Mouse (Mus musculus): ENCODE results near the gene Rab40c.

Rab40c gene

GRCm38 (mm10) chr17:25843636-25844395 lies 75.7 kb downstream of the Rab40c start:
- DNase-seq (ENCODE audit: low spot score in 2 of 2), result no peak

DNA sequence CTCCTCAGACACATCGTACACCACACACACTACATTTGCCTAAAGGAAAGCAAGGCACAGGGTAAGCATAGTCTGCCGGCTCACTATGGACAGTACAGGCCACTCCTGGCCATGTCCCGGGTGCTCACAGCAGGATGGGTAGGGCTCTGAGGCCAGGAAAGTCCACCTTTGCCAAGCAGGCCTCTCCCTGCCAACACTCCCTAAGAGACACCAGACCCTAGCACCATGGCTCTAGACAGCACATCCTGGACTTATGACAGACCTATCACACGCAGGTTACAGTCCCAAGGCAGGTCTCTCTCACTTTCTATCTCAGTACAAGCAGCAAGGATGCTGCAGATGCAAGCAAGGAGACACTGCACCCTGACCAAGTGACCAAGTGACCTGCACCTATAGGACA lies 76.4 kb downstream of the Rab40c start:
- no peak for DNase-seq (ENCODE audit: low spot score in 2 of 2)

DNA sequence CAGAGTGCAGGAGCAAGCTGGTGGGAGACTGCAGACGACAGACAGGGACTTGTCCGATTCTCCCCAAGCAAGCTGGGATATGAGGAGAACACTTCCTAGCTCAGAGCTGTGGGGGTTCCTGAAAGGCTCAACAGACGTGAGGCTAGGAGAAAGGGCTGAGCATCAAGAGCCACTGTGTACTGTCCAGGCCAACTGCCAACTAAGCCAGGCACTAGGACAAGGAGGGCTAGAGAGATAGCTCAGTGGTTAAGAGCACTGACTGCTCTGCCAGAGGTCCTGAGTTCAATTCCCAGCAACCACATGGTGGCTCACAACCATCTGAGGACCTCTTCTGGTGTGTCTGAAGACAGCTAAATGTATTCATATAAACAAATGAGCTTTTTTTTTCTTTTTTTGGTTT lies 77.0 kb downstream of the Rab40c start:
- no peak for DNase-seq (ENCODE audit: low spot score in 2 of 2)

DNA sequence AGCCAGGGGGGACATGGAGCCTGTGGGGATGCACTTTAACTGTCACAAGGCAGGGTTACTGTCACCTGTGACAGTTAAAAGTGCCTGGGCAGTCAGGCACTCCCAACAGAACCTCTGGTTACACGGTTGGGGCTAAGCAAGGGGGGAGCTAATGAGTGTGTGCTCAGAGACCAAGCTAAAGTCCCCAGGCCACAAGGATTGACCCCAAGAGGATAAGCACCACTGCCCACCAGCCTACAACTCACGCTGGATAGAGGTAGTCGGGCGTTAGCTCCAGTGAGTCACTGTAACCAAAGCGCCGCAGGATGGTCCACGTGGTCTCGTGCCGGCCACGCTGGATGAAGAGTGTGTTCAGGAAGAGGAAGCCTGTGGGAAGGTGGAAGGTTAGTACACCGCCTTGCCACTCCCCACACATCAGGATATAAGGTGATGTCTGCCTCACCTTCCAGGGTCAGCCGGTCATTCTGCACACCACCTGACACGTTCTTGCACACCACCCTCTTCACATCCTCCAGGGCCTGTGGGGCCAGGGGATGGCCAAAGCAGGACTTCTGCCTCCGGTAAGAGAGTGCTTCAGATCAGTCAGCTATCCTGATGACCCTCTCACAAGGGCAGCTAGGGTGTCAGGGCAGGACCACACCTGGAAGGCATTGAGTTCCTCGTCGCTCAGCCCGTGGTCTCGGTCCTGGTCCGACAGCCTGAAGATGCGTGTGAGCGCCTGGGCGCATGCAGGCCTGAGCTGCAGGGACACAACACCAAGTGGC lies 78.2 kb downstream of the Rab40c start, which contains the start of gene Gm20683:
Gene Gm20683 (minus strand): TSS at position 647 of the 764 bp plus-strand sequence.
- no peak for DNase-seq (ENCODE audit: low spot score in 2 of 2)

DNA sequence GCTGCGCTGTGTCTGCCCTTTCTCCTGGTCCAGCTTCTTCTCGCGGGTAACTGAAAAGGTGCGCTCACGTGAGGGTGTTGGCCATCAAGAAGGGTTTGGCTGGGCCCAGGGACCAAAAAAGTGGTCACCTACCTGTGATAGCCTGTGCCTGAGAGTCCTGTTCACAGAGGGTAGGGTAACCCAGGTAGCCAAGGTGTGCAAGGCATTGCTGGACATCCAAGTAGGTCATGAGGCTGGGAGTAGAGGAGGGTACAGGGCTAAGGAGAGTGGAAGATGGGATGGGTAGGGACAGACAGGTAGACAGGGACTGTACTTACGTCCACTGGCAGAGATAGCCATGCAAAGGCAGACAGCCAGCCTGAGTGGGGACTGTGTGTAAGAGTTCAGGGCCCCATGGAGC lies 79.0 kb downstream of the Rab40c start:
- DNase-seq (ENCODE audit: low spot score in 2 of 2), result no peak

GRCm38 (mm10) chr17:25839455-25840235 lies 79.9 kb downstream of the Rab40c start:
- DNase-seq (ENCODE audit: low spot score in 2 of 2), result no peak

DNA sequence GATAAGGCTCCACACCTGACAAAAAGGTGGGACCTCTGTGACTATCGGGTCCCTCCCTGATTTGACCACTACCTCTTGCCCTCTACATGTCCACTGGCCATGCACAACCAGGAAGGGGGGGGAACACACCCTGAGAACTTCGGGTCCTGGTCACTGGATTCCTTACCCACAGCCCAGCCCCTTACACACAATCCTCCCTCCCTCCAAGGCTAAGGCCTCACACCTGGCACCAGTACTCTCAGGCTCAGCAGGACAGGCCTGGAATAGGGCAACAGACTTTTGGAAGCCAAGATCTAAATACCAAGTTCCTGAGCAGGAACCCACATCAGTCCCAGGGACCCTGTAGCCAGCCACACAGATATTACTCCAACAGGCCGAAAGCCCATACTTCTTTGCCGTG lies 80.6 kb downstream of the Rab40c start:
- DNase-seq (ENCODE audit: low spot score in 2 of 2), result no peak

- no peak for DNase-seq (ENCODE audit: low spot score in 2 of 2)
These were observed 82.0 kb downstream of the Rab40c start for GRCm38 (mm10) chr17:25837533-25837932.

- DNase-seq (ENCODE audit: low spot score in 2 of 2), result peak in 1 of 2 experiments; percentile 65
These were observed 82.5 kb downstream of the Rab40c start, which contains the start of gene Rhbdl1 for GRCm38 (mm10) chr17:25837076-25837410. TSS of gene Rhbdl1 (minus strand) at chr17:25837295.

- no peak for DNase-seq (ENCODE audit: low spot score in 2 of 2)
These were observed 83.0 kb downstream of the Rab40c start for GRCm38 (mm10) chr17:25836397-25837075.

DNA sequence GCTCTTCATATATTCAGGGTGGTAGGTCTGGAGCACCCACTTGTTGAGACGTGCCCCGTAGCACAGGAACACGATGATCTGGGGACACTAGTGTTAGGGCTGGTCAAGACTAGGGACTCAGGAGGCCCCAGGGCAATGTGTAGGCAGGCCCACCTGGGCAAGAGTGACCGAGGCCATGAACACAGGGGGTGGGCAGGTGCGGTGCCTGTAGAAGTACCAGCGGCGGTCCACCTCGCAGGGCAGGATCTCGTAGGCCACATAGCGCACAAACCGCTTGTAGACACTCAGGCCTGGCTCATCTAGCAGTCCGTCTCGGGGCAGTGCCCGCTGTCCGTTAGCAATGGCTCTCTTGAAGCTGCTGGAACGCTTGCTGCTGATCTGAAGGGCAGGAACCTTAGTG lies 83.7 kb downstream of the Rab40c start:
- no peak for DNase-seq (ENCODE audit: low spot score in 2 of 2)

DNA sequence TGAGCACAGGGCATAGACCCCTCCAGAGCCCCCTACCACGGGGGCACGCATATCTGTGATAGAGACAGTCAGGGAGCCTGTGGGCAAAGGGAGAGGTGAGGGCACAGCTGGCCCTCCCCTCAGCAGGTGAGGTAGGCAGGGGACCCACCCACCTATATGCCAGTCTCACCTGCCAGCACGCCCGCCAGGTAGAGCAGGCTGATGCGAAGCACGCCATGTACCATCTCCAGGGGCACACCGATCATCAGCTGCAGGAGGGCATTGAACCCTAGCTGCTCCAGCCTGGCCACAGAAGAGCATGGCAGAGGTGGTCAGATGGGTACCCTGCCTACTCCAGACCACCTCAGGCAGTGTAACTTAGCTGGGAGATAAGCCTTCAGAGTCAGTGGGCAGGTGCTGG lies 84.2 kb downstream of the Rab40c start:
- DNase-seq (ENCODE audit: low spot score in 2 of 2), result no peak

- no peak for DNase-seq (ENCODE audit: low spot score in 2 of 2)
These were observed 84.8 kb downstream of the Rab40c start for GRCm38 (mm10) chr17:25834595-25835222.

DNA sequence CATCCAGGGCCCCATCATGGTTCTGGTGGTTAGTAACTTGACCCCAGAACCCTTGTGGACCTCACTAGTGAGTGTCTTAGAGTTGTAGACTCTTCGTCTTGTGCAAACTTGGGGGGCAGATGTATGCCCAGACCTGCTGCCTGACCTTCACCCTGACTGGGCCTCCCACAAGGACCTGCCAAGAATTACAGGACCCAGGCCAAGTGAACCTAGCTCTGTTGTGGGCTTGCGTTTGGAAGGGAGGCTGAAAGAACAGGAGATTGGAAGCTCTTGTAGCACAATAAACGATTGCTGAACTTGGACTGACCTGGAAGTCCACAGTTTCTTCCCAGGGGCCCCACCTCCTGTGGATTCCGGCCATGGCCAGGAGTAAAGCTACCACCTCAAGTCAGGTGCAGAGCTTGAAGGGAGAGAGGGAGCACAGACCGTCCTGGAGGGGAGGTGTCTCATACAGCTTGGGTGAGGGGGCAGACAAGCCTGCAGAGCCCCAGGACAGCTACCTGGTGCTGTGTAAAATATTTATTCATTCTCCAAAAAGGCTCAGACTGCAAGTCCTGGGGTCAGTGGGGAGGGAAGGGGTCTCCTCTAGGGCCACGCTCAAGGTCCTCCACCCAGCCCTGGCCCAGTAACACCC lies 85.4 kb downstream of the Rab40c start:
- DNase-seq (ENCODE audit: low spot score in 2 of 2), result no peak

- DNase-seq (ENCODE audit: low spot score in 2 of 2), result peak; percentile 90 to 94
These were observed 86.2 kb downstream of the Rab40c start, which contains the start of gene Stub1 for GRCm38 (mm10) chr17:25833291-25833663. TSS of gene Stub1 (minus strand) at chr17:25833404.

DNA sequence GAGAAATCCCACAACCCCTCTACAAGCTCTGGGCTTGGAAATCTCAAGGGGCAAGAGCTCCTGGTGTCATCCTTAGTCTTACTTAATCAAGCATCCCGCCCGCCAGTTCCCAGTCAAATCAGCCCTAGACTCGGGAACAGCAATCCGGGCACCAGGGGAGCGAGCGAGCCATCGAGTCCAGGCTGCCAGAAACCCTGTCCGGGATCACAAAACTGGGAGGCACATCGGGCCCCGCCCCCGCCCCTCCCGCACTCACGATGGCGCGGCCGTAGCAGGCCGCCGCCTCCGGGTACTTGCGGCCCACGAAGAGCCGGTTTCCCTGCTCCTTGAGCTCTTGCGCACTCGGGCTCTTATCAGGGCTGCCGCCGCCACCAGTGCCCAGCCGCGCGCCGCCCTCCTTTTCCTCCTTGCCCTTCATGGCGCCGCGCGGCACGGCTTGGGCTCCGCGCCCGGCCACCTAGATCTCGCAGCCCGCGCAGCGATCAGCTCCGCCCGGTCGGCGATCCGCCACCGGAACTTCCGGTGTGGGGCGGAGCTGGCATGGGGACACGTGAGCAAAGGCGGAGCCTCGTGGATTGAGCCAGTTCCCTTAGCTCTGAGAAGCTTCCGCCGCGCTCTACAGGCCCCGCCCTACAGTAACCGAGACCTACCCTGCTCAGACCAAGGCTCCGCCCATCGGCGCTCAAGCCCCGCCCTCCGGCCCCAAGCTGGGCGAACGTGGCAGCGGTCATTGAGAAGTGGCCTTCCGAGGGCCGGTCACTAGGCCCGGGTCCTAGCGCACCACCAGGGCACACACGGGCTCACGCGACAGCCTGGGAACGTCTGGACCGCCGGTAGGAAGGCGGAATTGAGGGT lies 86.9 kb downstream of the Rab40c start:
- DNase-seq (ENCODE audit: low spot score in 2 of 2), result peak; percentile 99

Measured in urinary bladder, postnatal 4 days (tissue).